Mouse (Mus musculus) cerebellum, adult (tissue): ENCODE results near the gene Tmod1.

Source experiments
- ATAC-seq: cut with Nextera tagmentation; 2 replicates; pipeline ENCODE4 v1.9.2; 2017; ENCODE audit warnings: mild to moderate bottlenecking, moderate library complexity, mixed read lengths; ENCODE audit not compliant: insufficient number of reproducible peaks, low FRiP score, low TSS enrichment

The Tmod1 gene

DNA sequence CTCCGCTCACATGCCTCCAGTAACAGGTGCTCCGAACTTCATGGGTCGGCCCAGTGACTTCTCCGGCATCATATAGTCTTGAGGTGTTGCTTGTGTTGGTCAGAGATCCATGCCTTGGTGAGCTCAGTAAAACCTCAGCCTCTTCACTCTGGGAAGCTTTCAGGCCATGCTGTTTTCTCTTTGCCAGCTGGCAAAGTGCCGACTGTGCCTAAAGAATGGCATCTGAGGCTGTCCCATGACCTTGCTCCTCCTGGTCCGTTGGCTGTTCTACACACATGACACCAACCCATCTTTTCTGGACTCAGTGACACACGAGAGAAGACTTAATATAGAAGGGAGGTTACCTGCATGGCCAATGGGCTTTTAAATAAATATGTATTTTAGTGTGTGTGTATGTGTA lies 9.7 kb downstream of the Tmod1 start:
- no peak for ATAC-seq

DNA sequence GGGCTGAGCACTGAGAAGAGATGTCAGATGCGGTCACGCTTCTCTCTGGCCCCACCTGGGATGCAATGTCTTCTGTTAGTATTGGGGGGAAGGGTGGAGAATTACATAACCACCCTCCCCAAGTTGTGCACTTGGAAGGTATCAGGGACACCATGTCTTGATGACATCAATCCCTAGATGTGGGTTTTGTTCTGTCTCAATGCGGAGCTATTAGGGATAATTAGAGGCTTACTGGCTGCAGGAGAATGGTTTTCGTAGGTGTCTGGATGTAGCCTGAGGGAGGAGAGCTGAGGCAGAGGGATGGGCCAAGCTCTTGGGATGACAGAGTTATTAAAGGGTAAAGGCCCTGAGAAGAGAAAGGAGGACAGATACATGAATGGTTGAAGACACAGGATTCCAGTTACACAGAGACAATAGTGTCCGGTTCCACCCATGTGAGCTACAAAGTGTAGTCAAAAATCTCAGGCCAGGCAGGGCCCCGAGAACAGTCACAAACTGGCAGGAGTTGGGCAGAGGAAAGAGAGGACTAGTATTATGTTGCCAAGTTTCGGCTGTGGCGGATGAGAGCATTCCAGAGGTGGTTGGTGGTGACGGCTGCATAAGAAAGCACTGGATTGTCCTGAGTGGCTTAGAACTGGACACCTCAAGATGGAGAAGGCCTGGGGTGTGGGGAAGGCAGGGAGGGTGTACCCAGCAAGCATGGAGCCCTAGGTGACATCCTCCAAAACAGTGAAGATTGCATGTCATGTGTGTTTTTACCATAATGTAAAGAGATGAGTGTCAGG lies 14.8 kb downstream of the Tmod1 start:
- no peak for ATAC-seq

GRCm38 (mm10) chr4:46056163-46056562 lies 17.4 kb downstream of the Tmod1 start:
- ATAC-seq, result no peak

GRCm38 (mm10) chr4:46061259-46061962 lies 22.7 kb downstream of the Tmod1 start:
- peak; percentile 37; the same call in 1 of the 2 replicates for ATAC-seq

GRCm38 (mm10) chr4:46063841-46064240 lies 25.1 kb downstream of the Tmod1 start:
- ATAC-seq, result no peak

DNA sequence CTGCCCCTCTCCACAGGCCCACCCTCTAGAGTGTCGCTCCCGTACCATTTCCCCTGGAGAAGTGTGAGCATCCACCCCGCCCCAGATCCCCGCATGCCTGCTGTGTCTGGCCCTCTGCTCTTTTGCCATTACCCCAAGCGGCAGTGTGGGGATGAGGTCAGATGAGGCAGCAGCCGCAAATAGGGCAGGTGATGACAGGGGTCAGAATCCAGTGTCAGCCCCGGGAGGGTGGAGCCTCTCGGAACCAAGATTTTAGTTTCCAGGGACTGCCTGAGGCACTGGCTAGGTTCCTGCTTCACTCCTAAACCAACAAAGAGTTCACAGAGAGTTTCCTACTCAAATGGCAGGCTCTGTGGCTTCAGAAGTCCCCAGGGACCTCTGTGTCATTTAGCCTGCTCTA lies 25.5 kb downstream of the Tmod1 start:
- ATAC-seq, result no peak

DNA sequence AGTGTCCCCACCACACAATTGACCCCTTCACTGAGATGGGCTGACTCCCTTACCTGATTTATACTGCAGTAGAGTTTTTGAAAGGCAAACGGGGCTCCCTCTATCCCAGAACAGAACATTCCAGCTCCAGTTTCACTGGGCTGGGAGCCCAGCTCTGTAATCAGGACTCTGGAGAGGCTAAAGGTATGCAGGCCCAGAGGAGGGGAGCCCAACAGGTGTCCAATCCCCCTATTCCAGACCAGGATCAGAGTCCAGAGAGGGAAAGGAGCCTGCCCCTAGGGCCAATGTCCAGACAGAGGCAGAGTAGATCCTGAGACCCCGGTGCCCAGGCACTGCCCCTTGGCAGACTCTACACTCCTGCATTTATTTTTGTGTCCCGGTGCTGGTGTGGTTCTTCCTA lies 26.2 kb downstream of the Tmod1 start:
- no peak for ATAC-seq

GRCm38 (mm10) chr4:46065695-46066340 lies 27.1 kb downstream of the Tmod1 start:
- ATAC-seq, result no peak

DNA sequence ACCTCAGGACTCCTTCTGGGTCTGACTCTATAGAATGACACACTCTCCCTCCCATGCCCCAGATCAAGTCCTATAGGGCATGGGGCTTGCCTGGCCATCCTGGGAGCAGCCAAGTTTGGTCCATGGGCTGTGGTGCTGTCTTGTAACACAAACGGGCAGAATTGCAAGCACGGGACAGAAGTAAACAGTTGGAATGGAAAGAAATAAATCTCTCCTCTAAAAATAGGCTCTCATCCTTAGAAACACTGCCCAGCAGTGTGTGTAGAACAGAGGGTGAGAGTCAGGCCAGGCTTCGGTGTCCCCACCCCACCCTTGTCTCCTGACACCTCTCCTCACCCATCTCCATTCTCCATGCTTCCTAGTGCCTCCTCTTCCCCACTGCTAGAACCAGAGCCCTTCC lies 29.3 kb downstream of the Tmod1 start:
- no peak for ATAC-seq

DNA sequence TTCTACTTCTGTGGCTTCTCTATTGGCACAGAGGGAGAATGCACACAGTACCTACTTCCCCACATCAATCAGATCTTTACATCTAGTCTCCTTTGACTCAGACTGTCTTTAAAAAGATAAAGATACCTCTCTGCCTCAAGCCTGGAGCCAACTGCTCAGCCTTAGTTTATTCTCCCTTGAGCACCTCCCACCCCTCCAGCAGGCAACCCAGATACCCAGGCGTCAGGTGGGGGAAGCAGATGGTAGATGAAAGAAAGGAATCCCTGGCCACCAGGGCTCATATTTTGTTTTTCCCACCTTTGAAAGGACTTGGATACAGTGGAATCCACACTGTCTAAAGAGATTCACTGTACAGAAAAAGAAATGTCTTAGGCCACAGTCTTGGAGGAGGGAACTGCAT lies 29.8 kb downstream of the Tmod1 start:
- ATAC-seq, result no peak

- ATAC-seq, result peak; percentile 51; the same call in 1 of the 2 replicates
Measured at GRCm38 (mm10) chr4:46069851-46070482, 31.2 kb downstream of the Tmod1 start.

DNA sequence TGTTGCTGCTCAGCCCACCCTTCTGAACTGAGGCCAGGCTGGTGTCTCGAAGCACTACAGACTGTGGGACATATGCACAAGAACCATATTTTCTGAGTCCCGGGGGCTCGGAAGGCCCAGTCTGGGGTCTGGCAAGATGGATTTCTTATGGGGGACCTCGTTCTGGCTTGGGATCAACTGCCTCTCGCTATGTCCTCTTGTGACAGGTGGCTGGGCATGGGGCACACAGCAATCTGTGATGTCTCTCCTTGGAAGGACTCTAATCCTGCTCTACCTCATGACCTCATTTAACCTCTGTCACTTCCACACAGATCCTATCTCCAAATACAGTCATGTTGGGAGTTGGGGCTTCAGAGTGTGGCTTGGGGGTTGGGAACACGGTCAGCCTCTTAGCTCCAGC lies 33.9 kb downstream of the Tmod1 start:
- ATAC-seq, result no peak

GRCm38 (mm10) chr4:46073736-46074135 lies 35.0 kb downstream of the Tmod1 start:
- ATAC-seq, result 0 out of 2 replicates have a peak, but pooled peaks have one; percentile 33

DNA sequence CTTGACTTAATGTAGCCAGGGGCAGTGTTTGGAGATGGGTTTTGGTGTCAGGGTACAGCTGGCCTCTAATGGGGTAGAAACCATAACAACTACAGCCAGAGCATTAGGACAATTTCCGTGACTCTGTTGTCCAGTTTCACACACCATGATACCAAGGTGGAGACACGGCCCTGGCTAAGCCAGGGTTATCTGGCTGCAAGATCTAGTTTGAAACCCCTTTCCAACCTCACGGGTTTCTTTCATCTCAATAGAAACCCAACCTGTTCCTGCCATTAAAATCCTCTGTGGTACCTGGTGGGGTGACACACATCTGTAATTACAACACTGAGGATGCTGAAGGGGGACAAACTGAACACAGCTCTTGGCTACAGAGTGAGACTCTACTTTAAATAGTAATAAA lies 36.9 kb downstream of the Tmod1 start:
- no peak for ATAC-seq

DNA sequence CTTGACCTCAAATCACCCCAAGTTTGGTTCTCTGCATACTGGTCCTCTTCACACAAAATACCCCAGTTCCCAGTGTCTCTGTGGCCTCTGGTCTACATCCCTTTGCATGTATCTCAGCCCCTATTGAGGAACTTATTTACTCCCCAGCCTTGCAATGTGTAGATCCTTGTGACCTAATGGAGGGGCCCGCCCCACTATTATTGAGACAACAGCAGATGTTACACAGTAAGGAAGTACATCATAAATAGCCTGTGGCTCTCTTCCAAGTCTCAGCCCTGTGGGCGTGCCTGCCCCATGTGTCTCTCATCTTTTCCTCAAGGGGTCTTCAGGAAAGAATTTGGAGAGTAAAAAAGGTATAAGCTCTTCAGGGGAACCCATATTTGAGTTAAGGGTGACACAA lies 38.2 kb downstream of the Tmod1 start:
- no peak for ATAC-seq

GRCm38 (mm10) chr4:46080261-46080660 lies 41.5 kb downstream of the Tmod1 start:
- no peak for ATAC-seq

- ATAC-seq, result no peak
Measured at GRCm38 (mm10) chr4:46082555-46082954, 43.8 kb downstream of the Tmod1 start.

- ATAC-seq, result no peak
Measured at GRCm38 (mm10) chr4:46084416-46085172, 45.9 kb downstream of the Tmod1 start.

GRCm38 (mm10) chr4:46085223-46085811 lies 46.6 kb downstream of the Tmod1 start:
- peak; percentile 62 for ATAC-seq
